Mouse (Mus musculus) splenic B cell, adult 2 months (primary cell): ENCODE data around the gene Stra8.

Experiments used
- DNase-seq: peaks from one replicate; pipeline ENCODE4 v3.0.0-alpha.2; 2011; ENCODE audit warnings: low read depth, low spot score
- H3K27me3 ChIP-seq: 2 replicates; pipeline ENCODE4 v1.6.1; 2012; ENCODE audit warnings: mild to moderate bottlenecking, low read length, moderate library complexity, mixed read lengths; ENCODE audit not compliant: control insufficient read depth, poor library complexity, insufficient read depth, severe bottlenecking
- H3K36me3 ChIP-seq: 2 replicates; pipeline ENCODE4 v1.6.1; 2012; ENCODE audit warnings: mild to moderate bottlenecking, low read length, moderate library complexity, mixed read lengths; ENCODE audit not compliant: control insufficient read depth, poor library complexity, insufficient read depth, severe bottlenecking

The Stra8 gene

GRCm38 (mm10) chr6:34910371-34911219 is 9.4 kb upstream of the Stra8 start, which contains the start of gene Wdr91:
Gene Wdr91, minus strand, starts transcription at chr6:34910876.
- Histone ChIP-seq H3K27me3 (no peaks in the 10 kb centered on the region), H3K36me3 (peaks cover 3% of the 10 kb centered on the region)
- peak; percentile 96 for DNase-seq

GRCm38 (mm10) chr6:34913341-34914040 is 6.5 kb upstream of the Stra8 start:
- Histone ChIP-seq H3K36me3 (no peaks in the 10 kb centered on the region), H3K27me3 (no peaks in the 10 kb centered on the region)
- DNase-seq: no peak

DNA sequence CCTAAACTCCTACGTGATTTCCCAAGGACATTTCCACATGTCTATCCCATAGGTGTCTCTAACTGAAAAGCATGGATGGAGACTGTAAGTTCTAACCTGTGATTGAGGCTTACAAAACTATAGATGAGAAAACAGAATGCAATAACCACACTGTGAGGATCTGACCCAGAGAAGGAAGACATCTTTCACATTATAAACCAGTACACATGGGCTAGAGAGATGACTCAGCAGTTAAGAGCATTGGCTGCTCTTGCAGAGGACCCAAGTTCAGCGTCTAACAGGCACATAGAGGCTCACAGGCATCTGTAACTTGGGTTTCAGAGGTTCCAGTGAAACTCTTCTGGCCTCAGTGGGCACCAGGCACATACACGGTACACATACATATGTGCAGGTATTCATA is 5.5 kb upstream of the Stra8 start:
- H3K36me3 ChIP-seq: no peaks in the 10 kb centered on the region
- DNase-seq: no peak
- no peaks in the 10 kb centered on the region for H3K27me3 ChIP-seq

- no peak for DNase-seq
- H3K27me3 ChIP-seq: no peaks in the 10 kb centered on the region
- H3K36me3 ChIP-seq: no peaks in the 10 kb centered on the region
Measured at GRCm38 (mm10) chr6:34919146-34919545, 817 bp upstream of the Stra8 start.

DNA sequence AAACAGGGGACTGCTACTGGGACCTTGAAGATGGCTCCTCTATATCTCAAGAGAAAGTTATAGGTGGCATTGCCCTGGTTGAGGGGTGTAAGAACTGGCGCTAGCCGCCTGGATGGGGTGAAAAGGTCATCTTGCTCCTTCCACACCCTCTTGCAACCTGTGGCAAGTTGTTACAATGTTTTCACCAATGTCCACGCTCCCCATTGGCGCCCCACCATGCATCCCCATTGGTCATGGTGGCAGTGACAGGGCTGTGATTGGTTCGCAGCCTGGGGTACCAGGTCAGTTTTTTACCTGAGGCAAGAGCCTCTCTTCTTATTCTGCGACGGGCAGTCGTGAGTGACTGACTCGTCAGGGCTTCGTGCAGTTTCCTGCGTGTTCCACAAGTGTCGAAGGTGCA is 668 bp downstream of the Stra8 start:
- no peaks in the 10 kb centered on the region for H3K27me3 ChIP-seq
- no peaks in the 10 kb centered on the region for H3K36me3 ChIP-seq
- no peak for DNase-seq

DNA sequence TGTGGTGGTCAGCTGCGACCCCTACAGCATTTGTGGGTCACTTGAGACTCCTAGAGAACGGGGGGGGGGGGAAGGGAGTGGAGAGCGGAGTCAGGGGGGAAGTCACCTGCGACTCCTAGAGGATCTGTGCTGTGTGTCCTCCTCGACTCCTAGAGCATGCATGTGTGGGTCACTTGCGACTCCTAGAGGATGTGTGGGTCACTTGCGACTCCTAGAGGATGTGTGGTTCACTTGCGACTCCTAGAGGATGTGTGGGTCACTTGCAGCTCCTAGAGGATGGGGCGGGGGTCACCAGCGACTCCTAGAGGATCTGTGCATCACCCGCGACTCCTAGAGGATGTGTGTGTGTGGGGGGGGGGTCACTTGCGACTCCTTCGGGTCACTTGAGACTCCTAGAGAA is 2.0 kb downstream of the Stra8 start:
- DNase-seq: peak; percentile 80
- no peaks in the 10 kb centered on the region for H3K27me3 ChIP-seq

GRCm38 (mm10) chr6:34927156-34927555 is 7.2 kb downstream of the Stra8 start:
- DNase-seq: peak; percentile 80
- H3K27me3 ChIP-seq: no peaks in the 10 kb centered on the region

More for the DNA sequence above, 2.0 kb downstream of the Stra8 start:
- H3K36me3 ChIP-seq: no peaks in the 10 kb centered on the region

GRCm38 (mm10) chr6:34927594-34927993 is 7.6 kb downstream of the Stra8 start:
- DNase-seq: no peak
- H3K36me3 ChIP-seq: no peaks in the 10 kb centered on the region
- no peaks in the 10 kb centered on the region for H3K27me3 ChIP-seq

More at GRCm38 (mm10) chr6:34927156-34927555, 7.2 kb downstream of the Stra8 start:
- no peaks in the 10 kb centered on the region for H3K36me3 ChIP-seq

GRCm38 (mm10) chr6:34932633-34933032 is 12.7 kb downstream of the Stra8 start:
- no peaks in the 10 kb centered on the region for H3K36me3 ChIP-seq
- DNase-seq: no peak
- H3K27me3 ChIP-seq: no peaks in the 10 kb centered on the region

DNA sequence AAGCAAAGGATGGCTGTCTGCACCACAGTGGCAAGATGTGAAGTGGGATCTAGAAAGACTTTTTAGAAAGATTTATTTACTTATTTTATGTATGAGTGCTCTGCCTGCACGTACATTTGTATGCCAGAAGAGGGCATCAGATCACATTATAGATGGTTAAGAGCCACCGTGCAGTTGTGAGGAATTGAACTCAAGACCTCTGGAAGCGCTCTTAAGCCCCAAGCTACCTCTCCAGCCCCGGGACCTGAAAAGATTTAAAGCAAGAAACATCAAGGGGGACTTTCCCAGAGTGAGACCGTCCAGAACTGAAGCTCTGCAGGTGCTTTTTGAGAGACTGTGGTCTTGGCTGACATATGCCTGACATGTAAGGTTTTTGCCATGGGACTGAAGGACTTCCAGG is 16.8 kb downstream of the Stra8 start:
- DNase-seq: no peak
- no peaks in the 10 kb centered on the region for H3K36me3 ChIP-seq

GRCm38 (mm10) chr6:34938280-34938928 is 18.4 kb downstream of the Stra8 start:
- peak; percentile 48 for DNase-seq
- H3K27me3 ChIP-seq: no peaks in the 10 kb centered on the region
- H3K36me3 ChIP-seq: no peaks in the 10 kb centered on the region

More for the DNA sequence above, 16.8 kb downstream of the Stra8 start:
- H3K27me3 ChIP-seq: no peaks in the 10 kb centered on the region

DNA sequence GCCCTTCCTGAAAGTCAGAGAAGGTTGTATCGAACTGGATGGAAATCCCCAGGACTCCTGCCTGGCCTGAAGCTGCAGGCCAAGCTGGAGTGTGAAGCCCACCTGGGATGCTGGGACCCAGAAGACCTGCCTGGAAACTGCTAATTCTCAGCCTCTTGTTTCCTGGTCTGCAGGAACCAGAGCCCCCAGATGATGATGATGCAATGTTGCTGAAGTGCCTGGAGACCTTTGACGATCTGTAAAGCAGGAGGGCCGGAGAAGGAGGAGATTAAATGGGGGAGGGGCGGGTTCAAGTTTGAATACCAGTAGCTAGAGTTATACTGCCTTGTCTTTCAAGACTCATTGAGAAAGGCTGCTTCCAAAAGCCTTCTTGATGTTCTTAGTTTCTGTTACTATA is 19.0 kb downstream of the Stra8 start:
- no peak for DNase-seq
- no peaks in the 10 kb centered on the region for H3K36me3 ChIP-seq
- no peaks in the 10 kb centered on the region for H3K27me3 ChIP-seq

- H3K27me3 ChIP-seq: no peaks in the 10 kb centered on the region
- H3K36me3 ChIP-seq: no peaks in the 10 kb centered on the region
- DNase-seq: no peak
Measured at GRCm38 (mm10) chr6:34939451-34939850, 19.5 kb downstream of the Stra8 start.

- no peaks in the 10 kb centered on the region for H3K36me3 ChIP-seq
- no peak for DNase-seq
- no peaks in the 10 kb centered on the region for H3K27me3 ChIP-seq
Measured at GRCm38 (mm10) chr6:34941496-34941895, 21.5 kb downstream of the Stra8 start.

- no peak for DNase-seq
Measured at GRCm38 (mm10) chr6:34942446-34942845, 22.5 kb downstream of the Stra8 start.

More at GRCm38 (mm10) chr6:34942446-34942845, 22.5 kb downstream of the Stra8 start:
- Histone ChIP-seq H3K36me3 (no peaks in the 10 kb centered on the region), H3K27me3 (no peaks in the 10 kb centered on the region)
